Mouse (Mus musculus): ENCODE data around the gene Upf2.

Upf2 gene

GRCm38 (mm10) chr2:5950766-5951595 is at the start of gene Upf2:
Gene Upf2, plus strand, starts transcription at chr2:5951469.
- in situ Hi-C loops (cut with MboI, MseI): loop anchor here (10.0 kb wide), 2 partner anchors 404 to 764 kb away; no protein-coding TSS in a partner anchor

- in situ Hi-C loops (cut with MboI, MseI): no loop called here
Measured at GRCm38 (mm10) chr2:5906092-5906491, 45.2 kb upstream of the Upf2 start.

GRCm38 (mm10) chr2:5906625-5907024 is 44.6 kb upstream of the Upf2 start:
- in situ Hi-C loops (cut with MboI, MseI): no loop called here

GRCm38 (mm10) chr2:5911282-5911965 is 39.8 kb upstream of the Upf2 start:
- in situ Hi-C loops (cut with MboI, MseI): no loop called here

- in situ Hi-C loops (cut with MboI, MseI): no loop called here
Measured at GRCm38 (mm10) chr2:5922823-5923222, 28.4 kb upstream of the Upf2 start.

- in situ Hi-C loops (cut with MboI, MseI): no loop called here
Measured at GRCm38 (mm10) chr2:5923786-5924185, 27.5 kb upstream of the Upf2 start.

GRCm38 (mm10) chr2:5927481-5927880 is 23.8 kb upstream of the Upf2 start:
- in situ Hi-C loops (cut with MboI, MseI): no loop called here

- in situ Hi-C loops (cut with MboI, MseI): no loop called here
Measured at GRCm38 (mm10) chr2:5929793-5930192, 21.5 kb upstream of the Upf2 start.

GRCm38 (mm10) chr2:5930291-5931054 is 20.8 kb upstream of the Upf2 start:
- in situ Hi-C loops (cut with MboI, MseI): no loop called here

- in situ Hi-C loops (cut with MboI, MseI): no loop called here
Measured at GRCm38 (mm10) chr2:5931938-5932337, 19.3 kb upstream of the Upf2 start.

GRCm38 (mm10) chr2:5934936-5935335 is 16.3 kb upstream of the Upf2 start:
- in situ Hi-C loops (cut with MboI, MseI): no loop called here

- in situ Hi-C loops (cut with MboI, MseI): no loop called here
Measured at GRCm38 (mm10) chr2:5936068-5936467, 15.2 kb upstream of the Upf2 start.

- in situ Hi-C loops (cut with MboI, MseI): no loop called here
Measured at GRCm38 (mm10) chr2:5936550-5936949, 14.7 kb upstream of the Upf2 start.

GRCm38 (mm10) chr2:5939319-5939718 is 11.9 kb upstream of the Upf2 start:
- in situ Hi-C loops (cut with MboI, MseI): no loop called here

GRCm38 (mm10) chr2:5939911-5940310 is 11.4 kb upstream of the Upf2 start:
- in situ Hi-C loops (cut with MboI, MseI): no loop called here

GRCm38 (mm10) chr2:5940936-5941335 is 10.3 kb upstream of the Upf2 start:
- in situ Hi-C loops (cut with MboI, MseI): no loop called here

- in situ Hi-C loops (cut with MboI, MseI): no loop called here
Measured at GRCm38 (mm10) chr2:5941861-5942415, 9.3 kb upstream of the Upf2 start.

- in situ Hi-C loops (cut with MboI, MseI): no loop called here
Measured at GRCm38 (mm10) chr2:5942416-5943032, 8.7 kb upstream of the Upf2 start, which contains the start of gene Dhtkd1. Gene Dhtkd1, minus strand, starts transcription at chr2:5942792.

GRCm38 (mm10) chr2:5943071-5943470 is 8.2 kb upstream of the Upf2 start:
- in situ Hi-C loops (cut with MboI, MseI): no loop called here

GRCm38 (mm10) chr2:5945629-5946028 is 5.6 kb upstream of the Upf2 start:
- in situ Hi-C loops (cut with MboI, MseI): no loop called here

GRCm38 (mm10) chr2:5946876-5947275 is 4.4 kb upstream of the Upf2 start:
- in situ Hi-C loops (cut with MboI, MseI): no loop called here

Data from regulatory T cell (primary cell).